Mouse (Mus musculus): ENCODE measurements around the gene Narf.
A peak's percentile ranks its signal among the peaks of the same experiment; 100 is the strongest.

DNA sequence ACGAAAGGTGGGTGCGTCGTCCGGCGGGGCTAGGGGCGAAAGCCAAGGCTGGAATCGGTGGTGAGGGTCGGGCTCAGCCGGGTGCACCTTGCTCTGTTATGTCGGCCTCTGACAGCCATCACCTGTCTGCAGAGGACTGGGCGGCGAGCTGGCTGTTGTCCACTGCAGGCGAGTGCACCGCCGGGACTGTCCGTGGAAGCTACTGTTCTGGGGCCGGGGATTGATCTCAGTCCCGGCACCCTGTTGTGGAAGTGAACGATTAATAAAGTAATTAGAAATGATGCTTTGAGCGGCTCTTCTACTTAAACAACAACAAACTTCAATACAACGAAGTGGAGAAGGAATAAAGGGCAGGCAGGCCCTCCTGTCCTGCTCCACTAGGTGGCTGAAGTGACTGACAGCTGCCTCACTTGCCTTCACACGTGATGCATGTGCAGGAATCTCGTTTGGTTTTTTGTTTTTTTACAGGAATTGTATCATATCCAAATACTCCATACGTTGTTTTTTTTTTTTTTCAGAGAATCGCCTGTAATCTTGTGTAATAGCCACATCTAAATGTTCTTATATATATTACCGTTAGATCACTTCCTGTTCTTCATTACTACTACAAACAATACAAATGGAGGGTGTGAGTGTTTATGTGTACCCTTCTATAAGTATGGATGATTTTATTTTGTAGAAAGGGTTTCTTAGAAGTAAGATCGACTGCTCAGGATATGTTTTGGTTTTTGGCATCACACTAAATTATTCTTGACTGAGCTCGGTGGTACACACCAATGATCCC is 484 bp downstream of the Narf start:
- TF ChIP-seq CTCF (IDR thresholded peaks at IDR 0.05; ENCODE audit: low read depth) (peak; percentile 42), EP300 (IDR thresholded peaks at IDR 0.05; ENCODE audit: low read depth) (0 out of 2 replicates have a peak, but pooled peaks have one; percentile 19)
